Mouse (Mus musculus): Measurements from ENCODE around the gene Hook2.

Gene Hook2

DNA sequence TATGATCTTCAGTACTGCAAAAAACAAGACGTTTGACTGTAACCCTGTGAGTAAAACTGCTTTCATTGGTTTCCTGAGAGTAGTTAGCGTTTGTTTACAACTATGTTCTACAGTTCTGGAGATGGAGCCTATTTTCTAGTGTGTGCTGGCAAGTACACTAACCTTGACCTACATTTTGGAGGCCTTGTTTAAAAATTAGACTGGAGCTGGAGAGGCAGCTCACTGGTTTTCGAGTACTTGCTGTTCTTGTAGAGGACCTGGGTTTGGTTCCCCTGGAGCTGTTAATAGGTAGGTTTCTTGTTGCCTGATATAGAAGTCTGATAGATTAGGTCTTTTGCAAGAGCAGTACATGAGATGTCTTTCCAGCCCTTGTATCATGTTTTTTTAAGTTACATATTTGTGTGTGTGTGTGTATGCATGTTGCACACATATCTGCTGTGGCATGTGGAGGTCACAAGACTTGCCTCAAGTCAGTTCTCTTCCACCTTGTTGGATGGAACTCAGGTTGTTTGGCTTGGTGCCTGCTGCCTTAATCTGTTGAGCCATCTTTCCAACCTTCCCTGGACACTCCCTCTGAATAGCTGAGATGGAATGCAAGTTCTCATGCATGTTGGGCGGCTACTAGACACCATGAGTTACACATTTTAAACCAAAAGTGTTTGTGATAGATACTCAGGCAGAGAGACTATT lies 42.4 kb downstream of the Hook2 start:
- DNase-seq (ENCODE audit: low spot score), result no peak

GRCm38 (mm10) chr8:85033867-85034266 lies 43.5 kb downstream of the Hook2 start:
- DNase-seq (ENCODE audit: low spot score), result no peak

DNA sequence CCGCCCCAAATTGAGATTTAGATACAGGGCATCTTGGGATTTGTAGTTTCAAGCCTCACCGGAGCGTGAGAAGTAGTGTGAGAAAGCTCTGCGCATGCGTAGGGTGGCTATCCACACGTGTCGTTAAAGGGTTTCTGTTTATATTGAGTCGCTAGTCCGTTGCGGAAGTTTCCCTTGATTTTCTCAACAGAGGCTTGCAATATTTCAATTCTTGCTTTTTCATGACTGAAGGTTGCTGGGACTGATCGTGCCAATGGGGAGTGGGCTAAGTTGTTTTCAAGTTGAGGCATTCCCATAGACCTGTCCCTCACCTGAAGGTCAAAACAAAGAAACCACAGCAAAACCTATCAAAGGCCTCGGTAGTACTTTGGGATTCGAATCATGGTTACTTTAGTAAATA lies 44.4 kb downstream of the Hook2 start:
- DNase-seq (ENCODE audit: low spot score), result peak; percentile 85

- DNase-seq (ENCODE audit: low spot score), result no peak
Measured at GRCm38 (mm10) chr8:85035165-85035727, 44.8 kb downstream of the Hook2 start.

- no peak for DNase-seq (ENCODE audit: low spot score)
Measured at GRCm38 (mm10) chr8:85035728-85036310, 45.4 kb downstream of the Hook2 start.

DNA sequence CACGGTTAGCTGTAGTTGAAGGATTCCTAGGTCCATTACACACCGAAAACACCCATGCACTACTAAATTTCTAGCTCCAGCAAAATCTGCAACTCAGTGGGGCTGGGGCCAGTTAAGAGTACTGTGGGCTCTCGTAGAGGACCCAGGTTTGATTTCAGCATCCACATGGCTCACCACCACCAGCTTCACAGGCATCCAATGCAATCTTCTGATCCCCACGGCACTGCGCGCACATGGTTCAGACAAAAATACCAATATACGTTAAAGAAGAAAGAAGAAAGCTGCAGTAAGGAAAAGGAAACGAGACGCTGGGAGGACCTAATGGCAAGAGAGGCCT lies 45.9 kb downstream of the Hook2 start:
- DNase-seq (ENCODE audit: low spot score), result no peak

DNA sequence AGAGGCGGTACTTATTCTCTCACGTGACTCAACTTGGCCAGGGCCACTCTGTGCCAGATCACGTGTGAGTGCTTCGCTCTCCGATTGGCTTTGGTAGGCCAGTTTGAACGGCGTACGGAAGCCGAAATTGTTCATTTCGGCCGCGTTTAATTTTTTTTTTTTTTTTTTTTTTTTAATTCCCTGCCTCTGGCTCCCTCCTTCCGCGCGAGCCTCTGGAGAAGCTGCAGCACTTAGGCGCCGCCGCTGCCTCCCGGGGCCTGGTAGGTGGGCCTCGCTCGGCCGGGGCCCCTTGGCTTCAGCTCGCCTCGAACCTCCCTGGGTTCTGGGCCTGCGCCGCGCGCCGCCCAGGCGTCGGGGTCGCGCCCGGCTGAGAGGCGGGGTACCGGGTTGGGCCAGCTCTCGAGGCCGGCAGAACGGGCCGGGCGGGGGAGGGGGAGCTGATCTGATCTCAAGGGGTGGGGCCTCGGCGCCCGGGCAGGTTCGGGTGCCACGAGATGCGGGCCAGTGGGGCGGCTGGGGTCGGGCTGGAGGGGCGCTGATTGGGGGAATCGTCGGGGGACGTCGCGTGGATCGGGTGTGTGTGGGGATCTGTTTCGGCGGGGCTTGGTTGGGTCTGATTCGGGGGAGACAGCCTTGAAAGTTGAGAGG lies 46.4 kb downstream of the Hook2 start, which contains the start of gene Tnpo2:
Gene Tnpo2 (plus strand): TSS at position 198 of the 648 bp plus-strand sequence.
- DNase-seq (ENCODE audit: low spot score), result peak; percentile 93

- no peak for DNase-seq (ENCODE audit: low spot score)
Measured at GRCm38 (mm10) chr8:85037366-85037680, 46.9 kb downstream of the Hook2 start.

- peak; percentile 68 for DNase-seq (ENCODE audit: low spot score)
Measured at GRCm38 (mm10) chr8:85037681-85038531, 47.5 kb downstream of the Hook2 start.

DNA sequence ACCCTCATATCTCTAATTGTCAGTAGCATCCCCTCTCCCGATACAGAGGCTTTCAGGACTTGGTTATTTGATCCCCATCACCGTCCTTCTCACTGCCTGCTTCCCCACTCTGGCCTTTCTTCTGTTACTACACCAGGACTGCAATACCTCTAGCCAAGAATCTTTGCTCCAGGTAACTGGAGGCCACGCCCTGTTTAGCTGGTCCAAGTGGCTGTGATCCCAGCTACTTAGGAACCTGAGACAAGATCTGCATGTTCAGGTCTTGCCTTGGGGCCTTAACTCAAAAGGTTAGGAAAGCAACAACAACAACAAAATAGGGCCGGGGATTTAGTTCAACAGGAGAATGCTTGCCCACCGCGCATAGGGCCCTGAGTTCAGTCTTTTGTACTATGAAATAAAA lies 53.2 kb downstream of the Hook2 start:
- no peak for DNase-seq (ENCODE audit: low spot score)

All from yolk sac, embryonic 10.5 days (tissue).